ENCODE assay signal across 10 mouse cellular contexts in genomic region chr3:55353909-55354511, GRCm38 (mm10).
DNase-seq lines count a peak whose midpoint lies in the region; ATAC-seq and TF ChIP-seq lines count a peak whose summit lies in the region.
"Had no signal": no experiment of that assay in that cellular context is flagged by ENCODE, and none has a peak within 500 bp of the region (broad histone marks: within the 10 kb centered on the region; RNA-seq: fewer than 3 reads in every experiment).

No protein-coding gene starts in this region.

- no peak for TF ChIP-seq POLR2A in heart, adult 2 months (IDR thresholded peaks at IDR 0.05; ENCODE audit: insufficient read depth, low read depth, low read length)

- intact Hi-C loops in heart, adult 2 months (cut with DNase I) = loop anchor here (1.0 to 10.0 kb wide), 3 partner anchors 201 to 539 kb away; no protein-coding TSS in a partner anchor
- intact Hi-C loops in gastrocnemius, postnatal 14 days (cut with DNase I; ENCODE audit: low total_unique reads) = no loop called here

- no peaks in the 10 kb centered on the region for H3K27me3 ChIP-seq in heart, adult 2 months (ENCODE audit: control insufficient read depth, insufficient read depth, low read length)
- no peaks in the 10 kb centered on the region for H3K27me3 ChIP-seq in heart, embryonic 12.5 days (replicated peaks)
- H3K27me3 ChIP-seq in kidney, embryonic 15.5 days = no peaks in the 10 kb centered on the region
- no peaks in the 10 kb centered on the region for H3K27me3 ChIP-seq in lung, postnatal 0 days (replicated peaks; ENCODE audit: insufficient read depth, low read length)
- H3K27me3 ChIP-seq: heart, embryonic 13.5 days had no signal

- TF ChIP-seq EP300 in heart, adult 2 months (IDR thresholded peaks at IDR 0.05; ENCODE audit: insufficient read depth, low read depth, low read length) = no peak
- TF ChIP-seq EP300 in lung, postnatal 0 days (IDR thresholded peaks at IDR 0.05) = no peak

- no peak for TF ChIP-seq CTCF in heart, adult 2 months (IDR thresholded peaks at IDR 0.05)
- no peak for TF ChIP-seq CTCF in lung, postnatal 0 days (IDR thresholded peaks at IDR 0.05)

- H3K4me1 ChIP-seq in heart, adult 2 months (ENCODE audit: control insufficient read depth, insufficient read depth, low read length) = peaks cover 2% of the 10 kb centered on the region
- peaks cover 10% of the 10 kb centered on the region for H3K4me1 ChIP-seq in heart, embryonic 12.5 days (replicated peaks)
- peaks cover 15% of the 10 kb centered on the region for H3K4me1 ChIP-seq in kidney, embryonic 15.5 days
- 0 out of 2 replicates have a peak, but pooled peaks cover 5% of the 10 kb centered on the region for H3K4me1 ChIP-seq in lung, postnatal 0 days (ENCODE audit: insufficient read depth, low read depth, low read length)

- no peaks in the 10 kb centered on the region for H3K36me3 ChIP-seq in heart, adult 2 months (ENCODE audit: control insufficient read depth, insufficient read depth, low read length)
- H3K36me3 ChIP-seq in heart, embryonic 12.5 days = no peaks in the 10 kb centered on the region
- H3K36me3 ChIP-seq in kidney, embryonic 15.5 days = no peaks in the 10 kb centered on the region
- no peaks in the 10 kb centered on the region for H3K36me3 ChIP-seq in lung, postnatal 0 days (ENCODE audit: insufficient read depth, low read length)
- H3K36me3 ChIP-seq: G1E; heart, embryonic 13.5 days had no signal

- no peak overlapping the region for H3K4me3 ChIP-seq in heart, adult 2 months
- no peak overlapping the region for H3K4me3 ChIP-seq in heart, embryonic 12.5 days
- H3K4me3 ChIP-seq in kidney, embryonic 15.5 days (replicated peaks) = no peak overlapping the region
- H3K4me3 ChIP-seq in lung, postnatal 0 days (ENCODE audit: low read depth, low read length) = no peak overlapping the region
- H3K4me3 ChIP-seq: heart, embryonic 13.5 days had no signal

- 68% methylated on average over 13 of the region's 13 CpGs for WGBS in heart, adult 2 months
- 68% methylated on average over 13 of the region's 13 CpGs for WGBS in heart, embryonic 12.5 days
- WGBS in kidney, embryonic 15.5 days = 29% methylated on average over 13 of the region's 13 CpGs
- WGBS in lung, postnatal 0 days = 43% methylated on average over 13 of the region's 13 CpGs

- no peak for ATAC-seq in heart, embryonic 12.5 days (ENCODE audit: insufficient number of reproducible peaks, low FRiP score)
- peak; percentile 59 for ATAC-seq in kidney, embryonic 15.5 days (replicated peaks; ENCODE audit: low FRiP score)
- ATAC-seq in lung, postnatal 0 days = peak; percentile 35
- no peak for ATAC-seq in megakaryocyte-erythroid progenitor cell, adult 5-6 weeks (replicated peaks; ENCODE audit: low FRiP score, low TSS enrichment, poor library complexity, severe bottlenecking)

- H3K79me2 ChIP-seq in heart, adult 2 months (replicated peaks; ENCODE audit: control insufficient read depth, insufficient read depth, low read length) = no peaks in the 10 kb centered on the region

- peak; percentile 33 to 56 for DNase-seq in heart, adult 2 months
- peak; percentile 22 to 45 for DNase-seq in cerebellum, postnatal 14 days
- peak; percentile 68 for DNase-seq in gastrocnemius, postnatal 14 days
- peak; percentile 38 for DNase-seq in lung, postnatal 0 days (ENCODE audit: low spot score)
- peak; percentile 64 for DNase-seq in right cerebral cortex, postnatal 4 days

- H3K27ac ChIP-seq in heart, adult 2 months = no peak overlapping the region
- H3K27ac ChIP-seq in heart, embryonic 12.5 days (ENCODE audit: poor library complexity, severe bottlenecking) = no peak overlapping the region
- H3K27ac ChIP-seq in kidney, embryonic 15.5 days = peak overlapping the region; percentile 65; the same call in 1 of the 2 replicates
- H3K27ac ChIP-seq in lung, postnatal 0 days (ENCODE audit: low read length) = no peak overlapping the region
- H3K27ac ChIP-seq: heart, embryonic 13.5 days had no signal

- H3K9me3 ChIP-seq in heart, embryonic 12.5 days (replicated peaks) = no peaks in the 10 kb centered on the region
- no peaks in the 10 kb centered on the region for H3K9me3 ChIP-seq in kidney, embryonic 15.5 days (replicated peaks)
- no peaks in the 10 kb centered on the region for H3K9me3 ChIP-seq in lung, postnatal 0 days (ENCODE audit: low read length)
- H3K9me3 ChIP-seq: heart, embryonic 13.5 days had no signal

- H3K4me2 ChIP-seq in heart, embryonic 12.5 days = no peak overlapping the region
- no peak overlapping the region for H3K4me2 ChIP-seq in kidney, embryonic 15.5 days
- H3K4me2 ChIP-seq in lung, postnatal 0 days (replicated peaks; ENCODE audit: low read depth, low read length) = no peak overlapping the region
- H3K4me2 ChIP-seq: heart, embryonic 13.5 days had no signal

- H3K9ac ChIP-seq in heart, adult 2 months (ENCODE audit: low read depth, low read length) = no peak overlapping the region
- H3K9ac ChIP-seq in heart, embryonic 12.5 days = no peak overlapping the region
- no peak overlapping the region for H3K9ac ChIP-seq in kidney, embryonic 15.5 days
- no peak overlapping the region for H3K9ac ChIP-seq in lung, postnatal 0 days (replicated peaks; ENCODE audit: low read depth)
- H3K9ac ChIP-seq: heart, embryonic 13.5 days had no signal

Comparison
In these comparisons a context has a peak if more than half of its experiments do, and no peak if none do; other contexts are left out.
1. ATAC-seq: peak in kidney, embryonic 15.5 days (single experiment) and lung, postnatal 0 days (single experiment); none in heart, embryonic 12.5 days (single experiment) and megakaryocyte-erythroid progenitor cell, adult 5-6 weeks (single experiment).
2. Peak in every context shown above with its lines, with median percentiles within 50 percentile points of each other: DNase-seq.